Mouse (Mus musculus) hindbrain, embryonic 11.5 days (tissue): Measurements from ENCODE around the gene Srebf1. TPM values are rescaled to one million over a fixed set of nuclear protein-coding genes. Genes with fewer than 3 reads are reported as not detected.

Experiments
- ATAC-seq: fragments of 200-750 bp; cut with Nextera tagmentation; 2 replicates; pipeline ENCODE4 v1.8.0; 2017; ENCODE audit warnings: mild to moderate bottlenecking, moderate TSS enrichment, moderate library complexity; ENCODE audit not compliant: low FRiP score
- DNase-seq: peaks from one replicate; pipeline ENCODE4 v3.0.0-alpha.2; 2015; ENCODE audit warnings: low spot score
- H3K27ac ChIP-seq: fragments of 300-500 bp; sonication (generic); 2 replicates; pipeline ENCODE4 v1.5.1; 2014; ENCODE audit warnings: mild to moderate bottlenecking, low read depth, low read length
- H3K27me3 ChIP-seq: fragments of 300-500 bp; sonication (generic); 2 replicates; pipeline ENCODE4 v1.6.1; 2014; ENCODE audit warnings: mild to moderate bottlenecking, low read length, moderate library complexity, mixed read lengths; ENCODE audit not compliant: control insufficient read depth, insufficient read depth
- H3K36me3 ChIP-seq: fragments of 300-500 bp; sonication (generic); 2 replicates; pipeline ENCODE4 v1.6.1; 2014; ENCODE audit warnings: mild to moderate bottlenecking, low read length, moderate library complexity, mixed read lengths; ENCODE audit not compliant: control insufficient read depth, insufficient read depth
- H3K4me1 ChIP-seq: fragments of 300-500 bp; sonication (generic); replicated peaks from 2 replicates; pipeline ENCODE4 v1.6.1; 2014; ENCODE audit warnings: low read length, mixed read lengths; ENCODE audit not compliant: control insufficient read depth, insufficient read depth
- H3K4me2 ChIP-seq: fragments of 300-500 bp; sonication (generic); replicated peaks from 2 replicates; pipeline ENCODE4 v1.6.1; 2014; ENCODE audit warnings: mild to moderate bottlenecking, low read depth, low read length
- H3K4me3 ChIP-seq: fragments of 300-500 bp; sonication (generic); 2 replicates; pipeline ENCODE4 v1.5.1; 2014; ENCODE audit warnings: low read depth, low read length
- H3K9ac ChIP-seq: fragments of 300-500 bp; sonication (generic); 2 replicates; pipeline ENCODE4 v1.6.1; 2014; ENCODE audit warnings: low read depth, low read length
- H3K9me3 ChIP-seq: fragments of 300-500 bp; sonication (generic); 2 replicates; pipeline ENCODE4 v1.6.1; 2016; ENCODE audit warnings: low read length; ENCODE audit not compliant: control insufficient read depth
- WGBS: fragments of 180-500 bp; shearing (Covaris S2); extraction: QIAGEN DNeasy Blood & Tissue Kit; methylation state at CpG from one replicate; pipeline ENCODE4 v1.1.7; 2014; 5-methylcytosine and 5-hydroxymethylcytosine counted together
- polyA plus RNA-seq: library from polyadenylated mRNA; unstranded; fragments of >200 nt; fragmentation: Nextera tagmentation; extraction: Ambion mirVana; gene quantifications from 2 replicates; pipeline ENCODE4 v1.2.1, GENCODE M21; 2014

Srebf1 gene
- polyA plus RNA-seq, 1 experiment from 2014 or later = 40.4 TPM

- no peak overlapping the region for H3K27ac ChIP-seq
- H3K27me3 ChIP-seq = no peaks in the 10 kb centered on the region
- 83% methylated on average over 24 of the region's 24 CpGs for WGBS
- H3K9me3 ChIP-seq = no peaks in the 10 kb centered on the region
- H3K4me1 ChIP-seq = 0 out of 2 replicates have a peak, but pooled peaks cover 2% of the 10 kb centered on the region
- no peak for DNase-seq
- no peak overlapping the region for H3K9ac ChIP-seq
- no peak for ATAC-seq
- H3K4me3 ChIP-seq = no peak overlapping the region
- H3K36me3 ChIP-seq = peaks cover 22% of the 10 kb centered on the region
- no peak overlapping the region for H3K4me2 ChIP-seq
Measured at GRCm38 (mm10) chr11:60197998-60198619, 24.3 kb downstream of the Srebf1 start.

- Histone ChIP-seq H3K36me3 (peaks cover 18% of the 10 kb centered on the region), H3K4me3 (no peak overlapping the region), H3K27ac (no peak overlapping the region), H3K27me3 (no peaks in the 10 kb centered on the region), H3K9me3 (no peaks in the 10 kb centered on the region), H3K9ac (no peak overlapping the region), H3K4me1 (0 out of 2 replicates have a peak, but pooled peaks cover 2% of the 10 kb centered on the region), H3K4me2 (no peak overlapping the region)
- no peak for DNase-seq
- ATAC-seq = no peak
- 79% methylated on average over 5 of the region's 5 CpGs for WGBS
Measured at GRCm38 (mm10) chr11:60196344-60196743, 26.0 kb downstream of the Srebf1 start.

- ATAC-seq = no peak
- Histone ChIP-seq H3K36me3 (peaks cover 17% of the 10 kb centered on the region), H3K27ac (no peak overlapping the region), H3K27me3 (no peaks in the 10 kb centered on the region), H3K4me2 (no peak overlapping the region), H3K9me3 (no peaks in the 10 kb centered on the region), H3K4me3 (no peak overlapping the region), H3K4me1 (0 out of 2 replicates have a peak, but pooled peaks cover 2% of the 10 kb centered on the region), H3K9ac (no peak overlapping the region)
- peak; percentile 56 for DNase-seq
Measured at GRCm38 (mm10) chr11:60195108-60195507, 27.3 kb downstream of the Srebf1 start.

GRCm38 (mm10) chr11:60193556-60193955, 28.8 kb downstream of the Srebf1 start:
- Histone ChIP-seq H3K4me1 (no peaks in the 10 kb centered on the region; the same call in 1 of the 2 replicates), H3K27ac (no peak overlapping the region), H3K27me3 (no peaks in the 10 kb centered on the region), H3K9ac (no peak overlapping the region), H3K4me2 (no peak overlapping the region), H3K9me3 (no peaks in the 10 kb centered on the region), H3K36me3 (peaks cover 18% of the 10 kb centered on the region), H3K4me3 (no peak overlapping the region)
- 83% methylated on average over 4 of the region's 4 CpGs for WGBS
- ATAC-seq (0 out of 2 replicates have a peak, but pooled peaks have one; percentile 32), DNase-seq (no peak)

- 0 out of 2 replicates have a peak overlapping the region, but pooled peaks have one; percentile 10 for H3K27ac ChIP-seq
- 85% methylated on average over 6 of the region's 6 CpGs for WGBS
- H3K4me3 ChIP-seq = no peak overlapping the region
- ATAC-seq (no peak), DNase-seq (no peak)
- H3K9me3 ChIP-seq = no peaks in the 10 kb centered on the region
- no peaks in the 10 kb centered on the region for H3K27me3 ChIP-seq
- peaks cover 20% of the 10 kb centered on the region for H3K36me3 ChIP-seq
- H3K4me1 ChIP-seq = no peaks in the 10 kb centered on the region; the same call in 1 of the 2 replicates
- no peak overlapping the region for H3K4me2 ChIP-seq
- H3K9ac ChIP-seq = no peak overlapping the region
Measured at GRCm38 (mm10) chr11:60192534-60192933, 29.8 kb downstream of the Srebf1 start.

- Histone ChIP-seq H3K4me3 (no peak overlapping the region), H3K4me2 (no peak overlapping the region), H3K9me3 (no peaks in the 10 kb centered on the region), H3K27ac (no peak overlapping the region; the same call in 1 of the 2 replicates), H3K36me3 (peaks cover 29% of the 10 kb centered on the region), H3K27me3 (no peaks in the 10 kb centered on the region), H3K9ac (no peak overlapping the region), H3K4me1 (peaks cover 2% of the 10 kb centered on the region)
- no peak for DNase-seq
- WGBS = 93% methylated on average over 17 of the region's 17 CpGs
- no peak for ATAC-seq
Measured at GRCm38 (mm10) chr11:60190055-60190641, 32.2 kb downstream of the Srebf1 start.

GRCm38 (mm10) chr11:60189501-60190040, 32.8 kb downstream of the Srebf1 start:
- Histone ChIP-seq H3K27me3 (no peaks in the 10 kb centered on the region), H3K4me1 (peaks cover 8% of the 10 kb centered on the region), H3K9me3 (no peaks in the 10 kb centered on the region), H3K4me2 (no peak overlapping the region), H3K36me3 (peaks cover 25% of the 10 kb centered on the region), H3K27ac (peak overlapping the region; percentile 7; the same call in 1 of the 2 replicates), H3K9ac (no peak overlapping the region), H3K4me3 (no peak overlapping the region)
- 85% methylated on average over 21 of the region's 21 CpGs for WGBS
- ATAC-seq (no peak), DNase-seq (peak; percentile 35)

- H3K4me1 ChIP-seq = peaks cover 13% of the 10 kb centered on the region
- no peak overlapping the region for H3K27ac ChIP-seq
- no peak overlapping the region for H3K9ac ChIP-seq
- H3K4me2 ChIP-seq = no peak overlapping the region
- H3K4me3 ChIP-seq = no peak overlapping the region
- H3K9me3 ChIP-seq = no peaks in the 10 kb centered on the region
- ATAC-seq (no peak), DNase-seq (no peak)
- no peaks in the 10 kb centered on the region for H3K27me3 ChIP-seq
- H3K36me3 ChIP-seq = peaks cover 18% of the 10 kb centered on the region; the same call in 1 of the 2 replicates
- 92% methylated on average over 25 of the region's 25 CpGs for WGBS
Measured at GRCm38 (mm10) chr11:60188275-60188853, 34.0 kb downstream of the Srebf1 start.
